Mouse (Mus musculus) neutrophil, adult 5-6 weeks (primary cell): ENCODE measurements around the gene Zfp704. TPM values are rescaled to one million over a fixed set of nuclear protein-coding genes. Genes with fewer than 3 reads are reported as not detected.

Experiments
- ATAC-seq: fragments of 151-379, 151-347 bp; 2 replicates; pipeline ENCODE4 v1.8.0; 2017; ENCODE audit warnings: mild to moderate bottlenecking, moderate TSS enrichment; ENCODE audit not compliant: insufficient number of reproducible peaks, poor library complexity, low FRiP score, severe bottlenecking; ENCODE audit errors: extremely low read depth
- total RNA-seq: library from RNA; stranded (forward); fragments of 200-1000 nt; gene quantifications from 2 replicates; pipeline ENCODE4 v1.2.3, GENCODE M21; 2017

The Zfp704 gene
- total RNA-seq, 1 experiment from 2014 or later: 0.70 TPM

DNA sequence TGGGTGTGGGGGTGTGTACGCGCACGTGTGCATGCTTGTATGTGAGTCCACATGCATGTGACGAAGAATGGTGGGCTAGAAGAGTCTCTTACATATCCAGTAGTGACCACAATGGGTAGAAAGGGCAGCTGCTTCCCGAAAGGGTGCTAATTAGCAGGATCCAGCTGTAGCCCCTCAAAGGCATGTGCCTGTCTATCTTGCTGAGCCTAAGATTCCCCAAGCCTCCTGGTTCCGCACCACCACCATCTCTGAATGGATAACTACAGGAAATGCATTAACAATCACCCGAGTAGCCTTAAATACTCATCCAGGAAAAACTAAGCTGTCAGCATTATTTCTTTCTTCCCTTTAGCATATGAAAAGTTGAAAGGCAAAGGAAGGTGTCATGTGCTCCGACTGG is 41.9 kb downstream of the Zfp704 start:
- ATAC-seq: no peak

DNA sequence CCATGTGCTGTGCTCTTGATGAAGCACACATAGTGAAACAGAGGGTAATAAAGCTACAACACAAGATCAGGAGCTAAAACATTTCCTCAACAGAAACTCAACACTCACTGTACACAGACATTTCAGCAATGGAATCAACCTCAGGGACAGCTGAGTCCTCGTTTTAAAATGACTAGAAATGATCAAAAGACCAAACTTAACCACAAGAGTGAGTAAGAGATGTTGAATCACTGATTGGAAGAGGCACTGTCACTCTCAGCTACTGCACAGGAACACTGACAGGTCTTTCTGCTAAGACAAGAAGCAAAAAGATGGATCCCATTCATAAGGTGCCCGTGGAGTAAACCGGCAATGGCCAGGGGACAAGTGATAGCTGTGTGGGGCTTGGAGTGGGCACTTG is 43.1 kb downstream of the Zfp704 start:
- no peak for ATAC-seq

DNA sequence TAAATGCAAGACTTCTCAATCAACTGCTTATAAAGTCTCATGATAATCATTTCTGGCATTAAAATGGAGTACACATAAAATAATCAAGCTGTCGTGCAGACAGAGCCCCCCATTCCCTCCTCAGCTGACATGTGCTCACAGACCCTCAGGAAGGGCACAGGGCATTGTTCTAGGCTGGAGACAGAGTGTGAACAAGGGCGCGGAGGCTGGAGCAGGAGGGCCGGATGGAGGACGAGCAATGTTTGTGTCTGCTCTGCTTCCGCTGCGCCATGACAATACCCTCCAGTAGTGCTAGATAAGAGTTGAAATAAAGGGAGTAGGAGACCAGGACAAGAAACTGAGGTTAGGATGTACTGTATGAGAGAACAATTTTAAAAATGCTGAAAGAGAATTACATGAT is 46.3 kb downstream of the Zfp704 start:
- ATAC-seq: no peak

DNA sequence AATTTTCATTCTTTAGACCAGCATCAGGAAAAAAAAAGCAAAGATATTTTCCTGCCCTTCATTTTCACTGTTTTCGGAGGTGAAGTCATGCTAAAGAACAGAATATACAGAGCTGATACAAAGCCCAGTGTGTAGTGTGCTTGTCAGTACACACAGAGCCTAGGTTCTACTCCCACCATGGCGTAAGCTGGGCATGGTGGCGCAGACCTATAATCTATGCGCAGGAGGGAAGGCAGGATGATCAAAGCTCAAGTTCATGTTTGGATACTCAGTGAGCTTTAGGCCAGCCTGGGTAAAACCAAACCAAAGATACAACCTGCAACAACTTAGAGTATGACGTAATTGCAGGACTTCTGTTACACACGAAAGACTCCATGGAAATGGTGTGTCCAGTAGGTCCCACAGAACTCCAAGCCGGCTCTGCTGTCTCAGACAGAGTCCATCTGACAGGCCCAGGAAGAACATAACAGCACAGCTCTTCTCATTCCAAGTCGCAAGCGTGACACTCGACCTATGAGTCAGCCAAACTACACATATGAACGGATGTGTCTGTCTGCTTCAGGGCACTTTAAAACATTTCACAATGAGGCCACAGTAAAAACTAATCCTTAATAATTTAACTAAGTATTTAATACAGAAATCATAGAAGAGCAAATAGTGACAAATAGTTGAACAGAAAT is 47.1 kb downstream of the Zfp704 start:
- ATAC-seq: no peak

DNA sequence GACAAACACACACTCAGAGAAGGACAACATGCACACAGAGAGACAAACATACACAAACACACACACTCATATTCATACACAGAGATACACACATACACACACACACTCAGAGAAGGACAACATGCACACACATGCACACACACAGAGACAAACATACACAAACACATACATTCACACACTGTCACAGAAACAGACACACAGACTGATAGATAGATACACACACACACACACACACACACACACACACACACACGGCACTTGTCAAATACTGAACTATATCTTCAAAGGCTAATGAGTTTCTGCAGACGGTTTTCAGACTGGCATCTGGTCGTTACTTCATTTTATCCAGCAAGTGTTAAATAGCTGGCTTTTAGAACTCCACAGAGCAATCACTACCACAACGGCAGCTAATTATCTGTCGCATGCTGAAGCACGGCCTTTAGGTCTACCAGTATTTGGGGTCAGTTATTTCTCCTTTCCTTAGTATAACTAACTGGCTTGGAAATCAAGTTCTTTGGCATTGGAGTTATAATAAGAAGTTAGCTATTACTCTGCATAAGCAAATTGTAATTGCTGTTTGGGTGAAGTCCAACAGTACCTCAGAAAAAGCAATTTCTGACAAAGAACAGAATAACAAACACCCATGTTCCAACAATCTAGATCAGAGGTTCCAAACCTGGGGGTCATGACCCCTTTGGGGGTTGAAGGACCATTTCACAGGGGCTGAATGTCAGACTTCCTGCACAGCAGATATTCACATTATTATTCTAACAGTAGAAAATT is 51.9 kb downstream of the Zfp704 start:
- no peak for ATAC-seq

DNA sequence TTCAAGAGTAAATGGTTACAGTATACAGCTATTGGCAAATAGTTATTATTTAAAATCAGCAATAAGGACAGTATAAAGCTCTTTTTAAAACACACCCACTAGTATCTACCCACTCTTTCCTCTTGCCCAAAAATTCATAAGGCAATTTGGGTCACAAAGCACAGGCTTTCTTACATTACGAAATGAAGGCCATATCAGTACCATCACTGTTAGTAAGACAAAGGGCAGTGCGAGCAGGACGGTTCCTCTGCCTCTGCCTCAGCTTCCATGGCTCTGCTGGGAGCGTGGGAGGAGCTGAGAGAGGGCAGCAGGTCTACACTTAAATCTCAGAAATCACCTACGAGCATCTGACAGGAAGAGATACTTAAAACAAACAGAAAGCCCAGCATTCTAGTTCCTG is 53.7 kb downstream of the Zfp704 start:
- ATAC-seq: no peak

DNA sequence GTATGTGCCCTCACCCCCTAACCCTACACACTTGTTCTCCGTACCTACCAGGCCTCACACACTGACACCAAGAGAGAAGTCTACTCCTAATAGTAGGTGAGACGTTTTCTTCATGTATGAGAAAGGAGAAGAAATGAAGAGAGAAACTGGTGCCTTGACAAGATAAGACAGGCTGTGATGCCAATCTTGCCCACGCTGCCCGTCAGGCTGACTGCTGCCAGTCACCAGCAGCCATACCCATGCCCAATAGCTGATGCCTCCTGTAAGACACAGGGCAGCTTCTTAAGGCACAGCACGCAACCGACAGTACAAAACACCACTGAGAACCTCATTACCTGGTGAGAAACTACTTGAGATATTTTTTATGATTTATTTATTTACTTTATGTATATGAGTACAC is 55.0 kb downstream of the Zfp704 start:
- ATAC-seq: no peak

DNA sequence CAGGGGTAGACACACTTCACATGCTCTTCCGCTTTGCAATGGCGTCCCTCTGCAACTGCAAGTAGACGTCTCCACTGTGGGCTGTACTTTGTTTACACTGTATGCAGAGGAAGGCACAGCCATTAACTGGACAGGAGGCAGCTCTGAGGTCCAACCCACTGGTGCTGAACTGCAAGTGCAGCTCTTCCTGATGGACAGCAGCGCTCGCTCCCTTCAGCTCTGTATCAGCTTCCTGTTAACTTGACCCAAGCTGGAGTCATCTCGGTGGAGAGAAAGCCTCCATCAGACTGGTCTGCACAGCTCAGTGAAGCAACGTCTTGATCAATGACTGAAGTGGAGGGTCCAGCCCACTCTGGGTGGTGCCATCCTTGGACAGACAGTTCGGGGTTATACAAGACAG is 57.6 kb downstream of the Zfp704 start:
- ATAC-seq: no peak

DNA sequence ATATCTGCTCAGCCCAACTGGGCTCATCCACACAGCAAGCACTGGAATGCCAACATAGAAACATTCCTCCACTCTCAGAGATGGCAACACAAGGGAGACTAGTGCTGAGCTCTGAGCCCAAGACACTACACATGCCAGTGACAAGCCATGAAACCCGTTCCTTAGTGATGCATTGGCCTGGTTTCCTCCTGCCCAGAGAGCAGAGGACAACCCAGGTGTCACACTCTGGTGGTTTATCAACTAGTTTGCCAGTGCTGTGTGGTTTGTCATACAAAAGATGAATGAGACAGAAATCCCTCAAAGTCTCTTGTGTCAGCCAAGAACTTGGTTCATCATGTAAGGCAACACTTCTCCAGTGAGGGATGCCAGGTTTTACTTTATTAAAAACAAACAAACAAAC is 59.0 kb downstream of the Zfp704 start:
- no peak for ATAC-seq

DNA sequence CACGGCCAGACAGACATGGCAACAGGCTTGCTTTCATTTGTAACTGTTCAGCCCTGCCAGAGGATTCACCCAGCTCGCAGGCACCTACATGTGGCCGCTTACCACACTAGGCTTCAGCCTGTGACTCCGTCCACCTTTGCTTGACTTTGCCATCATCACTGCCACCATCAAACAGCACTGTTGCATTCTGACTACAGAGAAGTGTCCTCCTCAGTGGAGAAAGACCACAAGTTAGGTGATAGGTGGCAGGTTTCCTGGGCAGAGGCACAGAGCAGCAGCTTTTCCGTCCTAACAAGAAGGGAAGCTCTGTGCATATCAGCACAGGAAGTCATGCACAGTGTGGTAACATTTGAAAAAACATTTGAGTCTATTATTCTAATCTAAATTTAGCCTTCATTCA is 60.1 kb downstream of the Zfp704 start:
- 0 out of 2 replicates have a peak, but pooled peaks have one; percentile 24 for ATAC-seq

DNA sequence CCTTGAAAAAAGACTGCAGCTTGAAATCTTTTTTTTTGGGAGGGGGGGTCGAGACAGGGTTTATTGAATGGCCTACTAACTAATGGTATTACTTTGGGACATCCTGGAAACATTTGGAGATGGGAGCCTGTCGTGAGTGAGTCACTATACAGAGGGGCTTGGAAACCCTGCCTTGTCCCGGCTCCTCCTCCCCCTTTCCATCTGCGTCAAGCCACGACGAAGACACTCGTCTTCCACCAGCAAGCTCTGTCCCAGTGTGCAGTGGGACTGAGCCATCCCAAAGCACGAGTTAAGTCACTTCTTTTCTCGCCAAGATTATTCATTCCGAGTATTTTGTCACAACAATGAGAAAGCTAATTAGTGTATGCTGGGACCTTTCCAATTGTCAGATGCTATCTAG is 61.7 kb downstream of the Zfp704 start:
- ATAC-seq: no peak

DNA sequence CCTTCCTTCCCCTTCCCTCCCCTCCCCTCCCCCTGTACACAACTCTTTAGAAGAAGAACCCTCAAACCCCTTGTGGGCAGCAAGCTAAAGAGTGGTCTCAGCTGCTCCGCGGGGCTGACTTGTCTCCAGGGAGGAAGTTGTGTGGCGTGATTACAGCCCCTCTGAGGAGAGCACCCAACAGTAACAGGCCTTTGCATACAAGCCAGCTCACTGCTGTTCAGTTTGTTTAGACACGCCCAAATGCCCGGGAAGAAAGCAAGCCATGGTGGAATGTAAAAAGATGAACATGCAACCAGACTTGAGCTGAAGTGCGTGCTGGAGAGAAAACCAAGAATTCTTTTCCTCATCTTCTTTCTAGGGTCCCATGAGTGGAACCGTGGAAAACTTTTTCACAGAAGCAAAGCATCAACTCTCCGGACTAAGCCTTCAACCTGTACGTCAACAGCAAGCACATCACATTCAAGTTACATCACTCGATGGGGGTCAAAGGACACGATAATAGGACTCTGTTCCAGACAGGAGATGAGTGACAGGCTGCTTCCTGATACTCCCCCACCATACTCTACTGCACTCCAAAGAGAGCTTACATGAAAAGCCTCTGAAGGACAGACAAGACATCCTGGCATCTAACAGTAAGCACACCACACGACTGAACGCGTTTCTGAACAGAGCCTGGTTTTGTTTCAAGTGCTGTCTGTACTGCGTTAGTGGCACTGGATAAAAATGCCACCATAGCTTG is 62.8 kb downstream of the Zfp704 start:
- no peak for ATAC-seq

DNA sequence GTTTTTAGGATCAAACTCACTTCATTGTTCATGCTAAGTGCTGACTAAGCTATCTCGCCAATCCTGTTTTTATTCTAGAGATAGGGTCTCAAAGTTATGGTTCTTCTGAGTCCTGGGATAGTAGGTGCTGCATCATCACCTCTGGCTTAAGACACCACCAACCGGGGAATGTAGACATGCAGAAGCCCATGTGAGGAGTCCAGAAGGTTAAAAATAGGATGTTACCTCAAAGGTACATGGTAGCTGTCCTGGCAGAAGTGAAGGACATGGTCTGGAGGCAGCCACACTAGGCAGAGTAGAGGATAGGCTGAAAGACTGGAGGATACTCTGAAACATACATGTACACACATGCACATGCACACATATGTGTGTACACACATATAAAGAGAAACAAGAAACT is 65.5 kb downstream of the Zfp704 start:
- ATAC-seq: no peak

DNA sequence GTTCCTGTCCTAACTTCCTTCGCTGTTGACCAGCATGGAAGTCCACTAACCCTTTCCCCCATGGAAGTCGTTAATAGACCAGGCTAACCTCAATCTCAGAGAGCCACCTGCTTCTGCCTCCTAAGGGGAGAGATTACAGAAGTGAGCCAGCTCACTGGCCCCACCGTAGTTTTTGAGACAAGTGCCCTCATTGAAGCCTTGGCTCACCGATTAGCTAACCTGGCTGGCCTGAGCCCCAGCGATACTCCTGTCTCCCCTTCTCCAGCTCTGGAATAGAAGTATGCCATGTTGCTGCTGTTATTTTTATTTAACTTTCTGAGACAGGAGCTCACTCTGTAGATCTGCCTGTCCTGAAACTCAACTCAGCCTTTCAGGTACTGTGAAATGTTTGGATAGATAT is 66.0 kb downstream of the Zfp704 start:
- ATAC-seq: no peak

DNA sequence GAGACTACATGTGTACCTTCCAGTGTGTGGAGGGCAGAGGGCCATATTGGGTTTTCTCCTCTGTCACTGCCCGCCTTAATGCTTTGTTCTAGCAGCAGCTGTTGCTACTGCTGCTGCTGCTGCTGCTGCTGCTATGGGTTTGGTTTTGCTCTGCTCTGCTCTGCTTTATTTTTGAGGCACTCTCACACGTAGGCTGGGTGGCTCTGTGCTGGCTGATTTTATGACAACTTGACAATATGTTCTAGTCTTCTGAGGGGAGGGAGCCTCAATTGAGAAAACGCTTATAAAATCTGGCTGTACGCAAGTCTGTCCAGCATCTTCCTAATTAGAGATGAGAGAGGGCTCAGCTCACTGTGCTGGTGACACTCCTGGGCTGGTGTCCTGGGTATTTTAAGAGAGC is 66.4 kb downstream of the Zfp704 start:
- no peak for ATAC-seq

DNA sequence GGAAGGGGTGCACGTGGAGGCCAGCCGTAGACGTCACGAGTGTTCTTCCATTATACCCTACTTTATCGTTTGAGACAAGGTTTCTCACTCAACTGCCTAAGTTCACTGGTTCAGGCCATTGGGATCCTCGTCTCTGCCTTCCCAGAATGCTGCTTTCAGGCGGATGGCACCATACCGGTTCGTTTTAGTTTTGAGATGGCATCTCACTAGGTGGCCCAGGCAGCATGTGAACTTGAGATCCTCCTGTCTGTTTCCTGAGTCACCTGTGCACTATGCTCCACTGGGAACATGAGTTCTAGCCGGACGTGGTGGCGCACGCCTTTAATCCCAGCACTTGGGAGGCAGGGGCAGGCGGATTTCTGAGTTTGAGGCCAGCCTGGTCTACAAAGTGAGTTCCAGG is 68.3 kb downstream of the Zfp704 start:
- no peak for ATAC-seq

DNA sequence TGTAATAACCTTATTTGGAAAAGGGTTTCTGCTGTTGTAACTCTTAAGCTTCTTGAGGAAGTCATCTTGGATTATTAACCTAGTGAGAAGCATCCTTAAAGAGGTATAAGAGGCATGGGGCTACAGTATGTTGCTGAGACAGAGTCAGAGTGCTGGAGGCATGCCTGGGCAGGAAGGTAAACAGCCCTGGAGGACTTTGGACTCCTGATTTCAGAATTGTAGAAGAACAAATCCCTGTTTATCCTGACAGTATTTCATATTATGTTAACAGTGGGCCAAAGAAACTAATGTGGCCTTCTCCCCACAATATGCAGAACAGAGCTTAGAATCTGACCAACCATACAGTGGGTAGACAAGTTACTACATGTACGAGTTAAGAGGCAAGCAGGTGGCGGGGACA is 71.4 kb downstream of the Zfp704 start:
- ATAC-seq: no peak

DNA sequence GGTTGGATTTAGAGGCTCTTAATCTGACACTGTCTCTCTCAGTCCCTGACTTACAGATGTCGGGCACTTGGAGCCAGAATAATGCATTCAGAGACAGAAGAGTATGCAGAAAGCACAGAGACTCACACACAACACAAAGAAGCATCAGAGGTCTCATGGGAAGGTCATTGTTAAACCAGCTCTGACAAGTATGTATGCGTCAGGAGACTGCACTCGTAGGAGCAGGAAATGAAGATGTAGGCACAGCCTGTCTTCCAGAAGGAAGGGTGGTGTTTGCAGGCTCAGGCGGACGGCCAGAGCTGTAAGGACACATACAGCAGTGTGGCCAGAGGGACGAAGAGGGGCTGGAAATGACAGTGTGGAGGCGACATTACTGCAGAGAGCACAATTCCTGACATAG is 72.0 kb downstream of the Zfp704 start:
- ATAC-seq: no peak

DNA sequence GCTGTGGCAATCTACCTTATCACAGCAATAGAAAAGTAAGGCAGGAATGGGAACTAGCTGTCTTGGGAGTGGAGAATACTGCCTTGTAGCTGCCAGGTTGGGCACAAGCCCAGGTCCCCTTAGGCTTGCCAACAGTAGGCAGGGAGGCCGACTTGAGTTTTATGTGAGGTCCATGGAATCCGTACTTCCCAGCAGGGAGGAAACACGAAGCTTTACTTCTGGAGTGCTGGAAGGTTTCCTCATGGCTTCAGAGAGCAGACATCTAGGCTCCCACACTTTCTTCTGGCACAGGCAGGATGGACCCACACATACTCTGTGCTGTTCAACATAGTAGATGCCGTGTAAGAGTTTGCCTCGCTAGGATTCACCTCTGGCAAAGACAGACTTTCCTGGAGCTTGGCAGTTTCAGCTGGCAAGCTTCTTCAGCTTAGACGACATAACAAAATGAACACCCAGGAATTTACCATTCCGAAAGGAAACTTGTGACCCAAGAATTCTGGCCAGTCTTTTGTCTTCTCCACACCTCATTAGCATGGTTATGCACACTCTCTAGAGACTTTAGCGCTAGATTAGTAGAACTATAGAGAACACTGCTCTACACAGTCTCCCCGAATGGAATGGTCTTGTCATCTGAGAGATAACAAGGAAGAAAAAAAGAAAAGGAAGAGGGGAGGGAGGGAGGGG is 79.6 kb downstream of the Zfp704 start:
- no peak for ATAC-seq

DNA sequence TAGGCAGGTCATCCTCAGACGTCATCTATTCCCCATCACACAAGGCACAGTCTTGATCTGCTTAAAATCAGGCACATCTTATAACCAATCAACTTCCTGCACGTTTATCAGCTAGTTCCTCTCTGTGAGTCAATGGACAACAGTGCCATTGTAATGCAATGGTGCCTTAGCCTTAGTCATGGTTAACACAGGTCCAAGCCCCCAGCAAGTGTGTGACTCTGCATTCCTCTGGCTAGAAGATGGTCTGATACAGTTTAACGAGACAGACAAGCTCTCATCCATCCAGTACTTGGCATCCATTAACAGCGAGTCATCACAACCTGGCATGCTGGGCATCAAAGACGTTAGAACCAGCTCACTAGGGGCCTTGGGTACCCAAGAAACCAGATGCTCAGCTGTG is 85.5 kb downstream of the Zfp704 start:
- ATAC-seq: no peak
